Mouse (Mus musculus) stomach, embryonic 16.5 days (tissue): Measurements from ENCODE around the gene Cdk20. TPM values are rescaled to one million over a fixed set of nuclear protein-coding genes. Genes with fewer than 3 reads are reported as not detected.

Experiments
- ATAC-seq: fragments of 200-750 bp; cut with Nextera tagmentation; 2 replicates; pipeline ENCODE4 v1.8.0; 2017; ENCODE audit warnings: moderate number of reproducible peaks, moderate TSS enrichment; ENCODE audit not compliant: insufficient read depth, low FRiP score
- H3K27ac ChIP-seq: fragments of 300-500 bp; sonication (generic); 2 replicates; pipeline ENCODE4 v1.5.1; 2014; ENCODE audit warnings: low read length
- H3K27me3 ChIP-seq: fragments of 300-500 bp; sonication (generic); 2 replicates; pipeline ENCODE4 v1.6.1; 2014; ENCODE audit warnings: low read length, control low read depth, mixed read lengths; ENCODE audit not compliant: control insufficient read depth, insufficient read depth
- H3K36me3 ChIP-seq: fragments of 300-500 bp; sonication (generic); 2 replicates; pipeline ENCODE4 v1.6.1; 2014; ENCODE audit warnings: low read length; ENCODE audit not compliant: control insufficient read depth, insufficient read depth
- H3K4me1 ChIP-seq: fragments of 300-500 bp; sonication (generic); 2 replicates; pipeline ENCODE4 v1.6.1; 2014; ENCODE audit warnings: low read length, control low read depth, mixed read lengths; ENCODE audit not compliant: control insufficient read depth, insufficient read depth
- H3K4me2 ChIP-seq: fragments of 300-500 bp; sonication (generic); 2 replicates; pipeline ENCODE4 v1.6.1; 2014; ENCODE audit warnings: low read depth, low read length, mixed read lengths
- H3K4me3 ChIP-seq: fragments of 300-500 bp; sonication (generic); replicated peaks from 2 replicates; pipeline ENCODE4 v1.5.1; 2014; ENCODE audit warnings: mild to moderate bottlenecking, low read length
- H3K9ac ChIP-seq: fragments of 300-500 bp; sonication (generic); 2 replicates; pipeline ENCODE4 v1.6.1; 2014; ENCODE audit warnings: low read length
- H3K9me3 ChIP-seq: fragments of 300-500 bp; sonication (generic); replicated peaks from 2 replicates; pipeline ENCODE4 v1.6.1; 2016; ENCODE audit warnings: low read length, control low read depth; ENCODE audit not compliant: control insufficient read depth
- WGBS: fragments of 180-500 bp; shearing (Covaris S2); extraction: QIAGEN DNeasy Blood & Tissue Kit; methylation state at CpG from one replicate; pipeline ENCODE4 v1.1.7; 2014; 5-methylcytosine and 5-hydroxymethylcytosine counted together
- polyA plus RNA-seq: library from polyadenylated mRNA; unstranded; fragments of >200 nt; fragmentation: Nextera tagmentation; extraction: Ambion mirVana; gene quantifications from 2 replicates; pipeline ENCODE4 v1.2.1, GENCODE M21; 2015

Gene Cdk20
- polyA plus RNA-seq, 1 experiment from 2014 or later = 10.1 TPM

DNA sequence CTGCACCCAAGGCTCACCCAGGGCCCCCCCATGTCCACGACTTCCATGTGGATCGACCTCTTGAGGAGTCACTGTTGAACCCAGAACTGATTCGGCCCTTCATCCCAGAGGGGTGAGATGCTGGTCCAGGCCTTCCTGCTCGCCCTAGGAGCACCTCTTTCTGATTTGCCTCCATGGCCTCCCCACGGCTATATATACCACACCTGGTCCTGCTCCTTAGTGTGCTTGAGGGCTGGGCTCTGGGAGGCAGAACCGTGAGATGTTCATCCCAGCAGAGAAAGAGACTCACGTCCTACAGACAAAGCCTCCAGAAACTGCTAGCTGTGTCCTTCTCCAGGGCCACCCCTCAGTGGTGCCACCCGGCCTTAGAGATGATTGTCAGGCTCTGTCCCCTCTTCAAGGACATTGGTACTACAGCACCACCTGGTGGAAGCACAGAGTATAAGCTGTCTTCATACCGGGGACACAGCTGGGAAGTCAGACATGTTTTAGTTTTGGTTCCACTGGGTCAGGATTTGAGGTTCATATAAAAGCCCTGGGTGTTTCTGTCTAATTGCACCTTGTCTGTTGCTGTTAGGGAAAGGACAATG is 6.8 kb downstream of the Cdk20 start:
- 56% methylated on average over 9 of the region's 9 CpGs for WGBS

DNA sequence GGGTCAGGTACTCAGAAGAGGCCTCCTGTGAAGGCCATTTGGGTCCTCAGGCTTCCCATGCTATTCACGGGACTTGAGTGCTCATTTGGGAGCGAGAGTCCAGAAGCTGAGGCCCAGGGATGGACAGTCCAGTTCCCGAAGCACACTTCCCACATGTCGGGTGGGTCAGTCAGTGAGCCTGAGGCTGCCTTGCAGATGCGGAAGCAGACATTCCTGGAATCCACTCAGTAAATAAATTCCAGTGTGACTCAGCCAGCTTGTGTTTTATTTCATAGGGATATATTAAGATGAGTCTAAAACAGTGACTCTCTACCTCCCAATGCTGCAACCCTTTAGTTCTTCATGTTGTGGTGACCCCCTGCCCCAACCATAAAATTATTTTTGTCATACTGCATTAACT is 7.4 kb downstream of the Cdk20 start:
- Histone ChIP-seq H3K9ac (no peak overlapping the region), H3K27me3 (no peaks in the 10 kb centered on the region), H3K4me3 (no peak overlapping the region), H3K36me3 (no peaks in the 10 kb centered on the region), H3K4me1 (no peaks in the 10 kb centered on the region), H3K9me3 (no peaks in the 10 kb centered on the region), H3K27ac (no peak overlapping the region), H3K4me2 (no peak overlapping the region)
- ATAC-seq = no peak
- WGBS = 68% methylated on average over 5 of the region's 5 CpGs

More for the DNA sequence above, 6.8 kb downstream of the Cdk20 start:
- no peak overlapping the region for H3K4me2 ChIP-seq
- no peaks in the 10 kb centered on the region for H3K36me3 ChIP-seq
- H3K27me3 ChIP-seq = no peaks in the 10 kb centered on the region
- peak; percentile 33; the same call in 1 of the 2 replicates for ATAC-seq
- H3K9ac ChIP-seq = no peak overlapping the region
- H3K4me3 ChIP-seq = no peak overlapping the region
- H3K27ac ChIP-seq = no peak overlapping the region
- H3K4me1 ChIP-seq = no peaks in the 10 kb centered on the region
- no peaks in the 10 kb centered on the region for H3K9me3 ChIP-seq

- ATAC-seq = no peak
These were observed 8.5 kb downstream of the Cdk20 start for GRCm38 (mm10) chr13:64440592-64440991.

GRCm38 (mm10) chr13:64443263-64443894 is 11.3 kb downstream of the Cdk20 start:
- Histone ChIP-seq H3K27ac (no peak overlapping the region), H3K27me3 (no peaks in the 10 kb centered on the region), H3K9ac (no peak overlapping the region), H3K9me3 (no peaks in the 10 kb centered on the region), H3K4me3 (no peak overlapping the region), H3K4me1 (no peaks in the 10 kb centered on the region), H3K4me2 (no peak overlapping the region), H3K36me3 (no peaks in the 10 kb centered on the region)
- ATAC-seq = peak; percentile 52; the same call in 1 of the 2 replicates
- 53% methylated on average over 4 of the region's 4 CpGs for WGBS

More at GRCm38 (mm10) chr13:64440592-64440991, 8.5 kb downstream of the Cdk20 start:
- Histone ChIP-seq H3K4me3 (no peak overlapping the region), H3K4me2 (no peak overlapping the region), H3K9me3 (no peaks in the 10 kb centered on the region), H3K4me1 (no peaks in the 10 kb centered on the region), H3K27me3 (no peaks in the 10 kb centered on the region), H3K27ac (no peak overlapping the region), H3K36me3 (no peaks in the 10 kb centered on the region), H3K9ac (no peak overlapping the region)
- WGBS = 65% methylated on average over 4 of the region's 4 CpGs

DNA sequence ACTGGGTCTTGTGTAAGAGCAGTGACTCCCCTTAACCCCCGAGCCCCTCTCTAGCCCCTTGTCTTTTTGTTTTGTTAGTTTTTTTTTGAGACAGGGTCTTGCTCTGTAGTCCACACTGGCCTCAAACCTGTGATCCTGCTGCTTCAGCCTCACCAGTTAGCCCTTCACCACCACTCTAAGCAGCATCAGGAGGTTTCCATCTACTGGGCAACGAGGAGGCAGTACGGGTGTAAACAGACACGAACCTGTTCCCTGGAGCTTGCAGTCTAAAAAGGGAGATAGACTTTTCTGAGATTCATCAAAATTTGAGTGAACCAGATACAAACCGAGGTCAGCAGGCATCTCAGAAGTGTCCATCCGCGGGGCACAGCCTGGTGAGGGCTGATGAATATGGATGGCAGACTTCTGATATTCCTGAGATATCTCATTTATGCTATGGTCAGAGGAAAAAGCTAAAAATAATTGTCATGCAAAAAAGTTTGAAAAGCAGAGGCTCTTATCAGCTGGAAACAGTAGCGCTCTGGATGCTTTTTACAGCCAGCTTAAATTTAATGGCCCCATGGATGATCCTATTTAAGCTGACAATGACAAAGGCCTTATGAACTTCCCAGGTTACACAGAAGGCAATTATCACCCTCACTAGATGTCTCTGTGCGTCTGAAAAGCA is 13.3 kb downstream of the Cdk20 start:
- H3K27ac ChIP-seq = no peak overlapping the region
- 71% methylated on average over 9 of the region's 9 CpGs for WGBS
- no peaks in the 10 kb centered on the region for H3K27me3 ChIP-seq
- H3K4me3 ChIP-seq = no peak overlapping the region
- H3K9me3 ChIP-seq = no peaks in the 10 kb centered on the region
- no peak for ATAC-seq
- no peaks in the 10 kb centered on the region for H3K36me3 ChIP-seq
- H3K9ac ChIP-seq = no peak overlapping the region
- H3K4me2 ChIP-seq = no peak overlapping the region
- H3K4me1 ChIP-seq = no peaks in the 10 kb centered on the region

- Histone ChIP-seq H3K4me2 (no peak overlapping the region), H3K27me3 (no peaks in the 10 kb centered on the region), H3K9me3 (no peaks in the 10 kb centered on the region), H3K4me1 (no peaks in the 10 kb centered on the region), H3K4me3 (no peak overlapping the region), H3K36me3 (no peaks in the 10 kb centered on the region), H3K9ac (no peak overlapping the region), H3K27ac (no peak overlapping the region)
- 3% methylated on average over 1 of the region's 1 CpGs for WGBS
- ATAC-seq = no peak
These were observed 15.8 kb downstream of the Cdk20 start for GRCm38 (mm10) chr13:64447947-64448346.

DNA sequence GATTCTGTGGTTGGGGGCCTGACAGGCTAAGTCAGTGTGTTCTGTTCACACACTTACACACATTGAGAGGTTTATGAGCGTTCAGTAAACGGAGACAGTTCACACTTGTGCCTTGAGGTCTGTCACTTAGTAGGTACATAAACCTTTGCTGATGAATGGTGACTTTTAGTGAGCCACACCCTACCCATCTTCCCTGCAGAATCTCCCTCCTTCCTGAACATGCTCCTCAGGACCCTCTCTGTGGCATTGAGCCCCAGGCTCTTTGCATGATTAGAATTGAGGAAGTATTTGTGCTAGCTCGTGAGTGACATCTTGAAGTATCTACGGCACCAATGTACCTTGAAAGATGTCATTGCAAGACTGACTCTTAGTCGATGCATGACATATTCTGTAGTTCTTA is 16.6 kb downstream of the Cdk20 start:
- Histone ChIP-seq H3K27me3 (no peaks in the 10 kb centered on the region), H3K4me1 (no peaks in the 10 kb centered on the region), H3K4me2 (no peak overlapping the region), H3K27ac (no peak overlapping the region), H3K36me3 (no peaks in the 10 kb centered on the region), H3K9ac (no peak overlapping the region), H3K9me3 (no peaks in the 10 kb centered on the region), H3K4me3 (no peak overlapping the region)
- no peak for ATAC-seq
- 83% methylated on average over 5 of the region's 5 CpGs for WGBS

DNA sequence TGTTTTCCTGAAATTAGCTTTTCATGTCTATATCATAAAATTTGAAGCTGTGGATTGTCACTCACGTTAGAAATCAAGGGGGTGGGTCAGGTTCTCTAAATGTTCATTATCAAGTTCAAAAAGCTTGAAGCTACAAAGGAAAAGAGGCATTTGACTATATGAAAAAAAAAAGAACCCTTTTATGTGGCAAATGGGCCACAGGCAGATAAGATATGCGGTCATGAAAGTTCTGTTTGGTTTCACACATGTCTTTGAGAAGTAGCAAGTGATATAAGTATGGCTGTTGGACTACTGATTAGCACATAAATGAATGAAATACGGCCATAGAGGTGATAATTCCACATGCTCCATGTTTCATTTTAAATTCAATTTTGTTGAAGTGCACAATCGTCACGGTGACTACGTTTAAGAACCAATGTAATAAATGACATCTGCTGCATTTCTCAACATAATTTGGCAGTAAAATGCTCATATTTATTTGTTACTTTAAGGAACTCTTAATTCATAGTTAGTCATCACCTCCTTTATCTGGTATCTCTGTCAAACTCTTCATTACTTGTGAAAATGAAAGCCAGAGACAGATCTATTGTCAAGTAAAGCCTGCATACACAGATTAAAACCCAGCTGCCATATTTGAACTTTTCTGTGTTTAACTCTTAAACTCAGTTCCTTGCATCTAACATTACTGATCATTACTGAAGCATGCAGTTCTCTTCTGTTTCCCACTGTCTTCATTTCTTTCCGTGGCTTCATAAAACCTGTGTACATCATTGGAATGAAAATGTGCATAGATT is 18.1 kb downstream of the Cdk20 start:
- no peak overlapping the region for H3K27ac ChIP-seq
- no peak overlapping the region for H3K4me3 ChIP-seq
- H3K4me2 ChIP-seq = no peak overlapping the region
- H3K4me1 ChIP-seq = no peaks in the 10 kb centered on the region
- no peak overlapping the region for H3K9ac ChIP-seq
- 73% methylated on average over 7 of the region's 7 CpGs for WGBS
- no peaks in the 10 kb centered on the region for H3K9me3 ChIP-seq
- H3K27me3 ChIP-seq = no peaks in the 10 kb centered on the region
- no peak for ATAC-seq
- no peaks in the 10 kb centered on the region for H3K36me3 ChIP-seq
